Mouse (Mus musculus) liver, embryonic 11.5 days (tissue): Measurements from ENCODE around the gene Krt17. TPM values are rescaled to one million over a fixed set of nuclear protein-coding genes. Genes with fewer than 3 reads are reported as not detected.

ENCODE experiments used
- polyA plus RNA-seq: library from polyadenylated mRNA; unstranded; fragments of >200 nt; fragmentation: Nextera tagmentation; extraction: Ambion mirVana; gene quantifications from 2 replicates; pipeline ENCODE4 v1.2.1, GENCODE M21; 2014

The Krt17 gene
- polyA plus RNA-seq, 1 experiment from 2014 or later: 0.32 TPM

Other genes starting within 250 kb of the Krt17 start
- not detected in 2 replicates for gene Krt33a, start 244.8 kb downstream of the Krt17 start, polyA plus RNA-seq
- not detected in 2 replicates for gene Krt33b, start 231.2 kb downstream of the Krt17 start, polyA plus RNA-seq
- not detected in 2 replicates for gene Krt34, start 219.5 kb downstream of the Krt17 start, polyA plus RNA-seq
- not detected in 2 replicates for gene Krt31, start 210.5 kb downstream of the Krt17 start, polyA plus RNA-seq
- not detected in 2 replicates for gene Krt32, start 172.8 kb downstream of the Krt17 start, polyA plus RNA-seq
- not detected in 2 replicates for gene Krt35, start 164.8 kb downstream of the Krt17 start, polyA plus RNA-seq
- not detected in 2 replicates for gene Krt36, start 155.4 kb downstream of the Krt17 start, polyA plus RNA-seq
- gene Krt13, start 139.5 kb downstream of the Krt17 start, polyA plus RNA-seq: 0.14 TPM in 1 of 2 replicates, not detected in the other
- gene Krt15, start 125.1 kb downstream of the Krt17 start, polyA plus RNA-seq: 0.25 TPM in 1 of 2 replicates, not detected in the other
- gene Krt19, start 112.4 kb downstream of the Krt17 start, polyA plus RNA-seq: 9.6 and 12.4 TPM in 2 replicates
- not detected in 2 replicates for gene Krt9, start 67.8 kb downstream of the Krt17 start, polyA plus RNA-seq
- gene Krt14, start 53.5 kb downstream of the Krt17 start, polyA plus RNA-seq: 2.1 and 2.3 TPM in 2 replicates
- not detected in 2 replicates for gene Krt16, start 12.1 kb downstream of the Krt17 start, polyA plus RNA-seq
- gene Krt42, start 8.8 kb upstream of the Krt17 start, polyA plus RNA-seq: not detected in 2 replicates
- 2,121 and 2,222 TPM in 2 replicates for gene Eif1, start 58.9 kb upstream of the Krt17 start, polyA plus RNA-seq
- not detected in 2 replicates for gene Gast, start 73.4 kb upstream of the Krt17 start, polyA plus RNA-seq
- 0.82 and 1.5 TPM in 2 replicates for gene Hap1, start 95.1 kb upstream of the Krt17 start, polyA plus RNA-seq
- 38.8 and 41.6 TPM in 2 replicates for gene Jup, start 136.7 kb upstream of the Krt17 start, polyA plus RNA-seq
- gene P3h4, start 153.8 kb upstream of the Krt17 start, polyA plus RNA-seq: 24.5 and 25.8 TPM in 2 replicates
- 39.9 and 43.2 TPM in 2 replicates for gene Fkbp10, start 154.7 kb upstream of the Krt17 start, polyA plus RNA-seq
- gene Nt5c3b, start 180.8 kb upstream of the Krt17 start, polyA plus RNA-seq: 70.4 and 74.0 TPM in 2 replicates
- gene Klhl10, start 180.9 kb upstream of the Krt17 start, polyA plus RNA-seq: 0.31 and 0.36 TPM in 2 replicates
- 6.3 and 6.7 TPM in 2 replicates for gene Klhl11, start 211.7 kb upstream of the Krt17 start, polyA plus RNA-seq